Mouse (Mus musculus) cerebellum, adult 2 months (tissue): ENCODE measurements around the gene Tm9sf1. TPM values are rescaled to one million over a fixed set of nuclear protein-coding genes. Genes with fewer than 3 reads are reported as not detected.

Experiments
- DNase-seq, 2 experiments: peaks; one replicate each; pipeline ENCODE4 v3.0.0; 2021
- H3K27ac ChIP-seq: fragments of 200-500 bp; 2 replicates; pipeline ENCODE4 v1.5.1; 2012; ENCODE audit warnings: low read length, control low read depth, inconsistent platforms; ENCODE audit not compliant: insufficient read depth
- H3K27me3 ChIP-seq: fragments of 200-500 bp; 2 replicates; pipeline ENCODE4 v1.6.1; 2012; ENCODE audit warnings: inconsistent platforms, mild to moderate bottlenecking, low read length, moderate library complexity; ENCODE audit not compliant: control insufficient read depth, insufficient read depth
- H3K4me1 ChIP-seq: fragments of 200-500 bp; 2 replicates; pipeline ENCODE4 v1.6.1; 2011; ENCODE audit warnings: low read length; ENCODE audit not compliant: control insufficient read depth, insufficient read depth
- H3K4me3 ChIP-seq: fragments of 200-500 bp; replicated peaks from 2 replicates; pipeline ENCODE3; 2011; ENCODE audit warnings: mild to moderate bottlenecking, low read depth, low read length, control low read depth; ENCODE audit not compliant: insufficient read depth
- CTCF ChIP-seq: fragments of 200-500 bp; IDR thresholded peaks from 2 replicates; pipeline ENCODE4 v1.5.1; 2011; ENCODE audit warnings: low read depth, mild to moderate bottlenecking, control low read depth, low read length, moderate library complexity, borderline replicate concordance; ENCODE audit not compliant: insufficient read depth
- POLR2A ChIP-seq: fragments of 200-500 bp; IDR thresholded peaks from 2 replicates; pipeline ENCODE4 v1.6.1; 2011; ENCODE audit warnings: low read length, control low read depth, borderline replicate concordance; ENCODE audit not compliant: insufficient read depth
- WGBS: fragments of 180-500 bp; shearing (Covaris S2); methylation state at CpG from one replicate; pipeline ENCODE4 v1.1.7; 2018; 5-methylcytosine and 5-hydroxymethylcytosine counted together
- polyA plus RNA-seq: library from polyadenylated mRNA; depleted of rRNA; stranded (reverse); fragments of >200 nt; gene quantifications from 2 replicates; pipeline ENCODE4 v1.2.3, GENCODE M21; 2012

Gene Tm9sf1
- polyA plus RNA-seq, 1 experiment: 35.3 TPM

GRCm38 (mm10) chr14:55671833-55672740, 28.5 kb upstream of the Tm9sf1 start, which contains the start of the genes Gmpr2 and Nedd8:
TSS of gene Gmpr2 (plus strand) at chr14:55671941.
TSS of gene Nedd8 (minus strand) at chr14:55672124.
- Histone ChIP-seq H3K4me1 (no peaks in the 10 kb centered on the region; the same call in 1 of the 2 replicates), H3K27ac (peak within 1 kb of the TSS; percentile 89), H3K27me3 (no peaks in the 10 kb centered on the region), H3K4me3 (peak within 1 kb of the TSS; percentile 93)
- TF ChIP-seq POLR2A (peak; percentile 77), CTCF (no peak)
- under 1% methylated on average over 38 of the region's 38 CpGs for WGBS
- peak; percentile 94 to 95 for DNase-seq

- DNase-seq: no peak
- no peak for TF ChIP-seq POLR2A
- no peak for TF ChIP-seq CTCF
- no peaks in the 10 kb centered on the region for H3K27me3 ChIP-seq
- under 1% methylated on average over 12 of the region's 12 CpGs for WGBS
- peak overlapping the region; percentile 89 for H3K27ac ChIP-seq
- peak overlapping the region; percentile 93 for H3K4me3 ChIP-seq
- no peaks in the 10 kb centered on the region; the same call in 1 of the 2 replicates for H3K4me1 ChIP-seq
Observed at GRCm38 (mm10) chr14:55671486-55671832, 27.9 kb upstream of the Tm9sf1 start.

DNA sequence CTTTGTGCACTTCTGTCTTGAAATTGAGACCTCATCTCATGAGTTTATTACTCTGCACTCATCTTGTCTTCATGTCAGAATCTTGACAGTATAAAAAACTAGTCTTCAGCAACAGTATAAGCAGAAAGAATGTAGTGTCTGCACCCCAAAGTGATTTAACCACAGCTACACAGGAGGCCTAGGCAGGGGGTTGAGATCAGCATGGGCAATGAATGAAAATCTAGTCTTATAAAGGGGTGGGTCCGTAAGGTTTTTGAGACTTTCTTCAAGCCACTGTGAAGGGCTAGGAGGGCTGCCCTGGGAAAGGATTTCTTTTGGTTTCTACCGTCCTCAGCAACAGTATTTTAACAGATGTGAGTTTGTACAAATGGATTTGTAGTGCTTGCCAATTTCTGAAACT, 17.0 kb upstream of the Tm9sf1 start:
- Histone ChIP-seq H3K27me3 (no peaks in the 10 kb centered on the region), H3K4me3 (peak overlapping the region; percentile 73), H3K27ac (no peak overlapping the region), H3K4me1 (no peaks in the 10 kb centered on the region; the same call in 1 of the 2 replicates)
- WGBS: 47% methylated on average over 2 of the region's 2 CpGs
- no peak for DNase-seq
- no peak for TF ChIP-seq CTCF
- no peak for TF ChIP-seq POLR2A

DNA sequence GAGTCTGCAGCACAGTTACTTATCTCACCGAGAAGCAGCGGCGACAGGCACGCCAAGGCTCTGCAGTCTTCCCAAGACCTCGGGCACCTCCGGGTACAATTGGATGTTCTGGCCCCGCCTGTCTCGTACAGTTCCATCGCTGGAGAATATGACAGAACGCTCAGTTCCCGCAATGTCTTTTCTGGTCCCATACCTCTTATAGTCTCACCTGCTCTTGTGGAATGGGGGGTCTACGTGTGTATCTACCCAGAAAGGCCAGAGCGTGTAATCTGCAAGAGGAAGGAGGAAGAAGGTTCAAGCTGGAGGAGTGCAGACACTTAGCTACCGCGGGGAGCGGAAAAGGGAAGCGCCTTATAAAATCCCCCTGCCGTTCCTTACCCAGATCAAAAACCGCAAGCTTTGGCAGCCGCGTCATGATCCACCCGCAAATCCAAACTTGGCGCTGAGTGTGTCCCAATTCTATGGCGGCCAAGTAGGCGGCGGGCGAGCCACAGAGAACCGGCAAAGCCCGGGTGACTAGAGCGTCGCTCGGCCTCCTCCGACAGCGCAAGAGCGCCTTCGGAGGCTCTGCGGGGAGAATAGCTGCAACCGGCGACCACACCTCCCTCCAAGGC, 16.5 kb upstream of the Tm9sf1 start, which contains the start of gene Mdp1:
Gene Mdp1, minus strand, starts transcription at position 549 of the 614 bp plus-strand sequence.
- peak within 1 kb of the TSS; percentile 23; the same call in 1 of the 2 replicates for H3K27ac ChIP-seq
- WGBS: under 1% methylated on average over 39 of the region's 39 CpGs
- TF ChIP-seq CTCF (peak; percentile 57), POLR2A (peak; percentile 55; the same call in 1 of the 2 replicates)
- no peaks in the 10 kb centered on the region; the same call in 1 of the 2 replicates for H3K4me1 ChIP-seq
- H3K27me3 ChIP-seq: no peaks in the 10 kb centered on the region
- peak; percentile 81 to 83 for DNase-seq
- H3K4me3 ChIP-seq: peak within 1 kb of the TSS; percentile 73

DNA sequence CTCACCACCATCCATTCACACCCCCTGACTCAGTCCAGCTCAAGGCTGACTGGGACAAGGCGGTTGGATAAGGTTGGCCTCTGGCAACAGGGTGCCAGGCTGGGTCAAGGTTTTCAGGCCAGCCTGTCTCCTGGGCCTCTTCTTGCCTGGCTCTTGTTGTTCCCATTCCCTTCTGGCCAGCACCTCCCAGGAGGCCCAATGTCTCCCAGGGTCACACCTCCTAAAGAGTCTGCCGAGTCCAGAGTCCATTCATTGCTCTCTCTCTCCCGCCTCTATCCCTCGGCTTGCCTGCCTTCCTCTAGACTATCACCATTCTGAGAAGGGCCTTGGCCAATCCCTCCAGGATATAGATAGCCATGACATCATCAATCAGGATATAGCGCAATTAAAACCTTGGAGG, 14.4 kb upstream of the Tm9sf1 start:
- Histone ChIP-seq H3K27ac (no peak overlapping the region), H3K4me1 (no peaks in the 10 kb centered on the region), H3K27me3 (no peaks in the 10 kb centered on the region), H3K4me3 (no peak overlapping the region)
- WGBS: 93% methylated on average over 5 of the region's 5 CpGs
- TF ChIP-seq CTCF (no peak), POLR2A (no peak)
- DNase-seq: no peak

DNA sequence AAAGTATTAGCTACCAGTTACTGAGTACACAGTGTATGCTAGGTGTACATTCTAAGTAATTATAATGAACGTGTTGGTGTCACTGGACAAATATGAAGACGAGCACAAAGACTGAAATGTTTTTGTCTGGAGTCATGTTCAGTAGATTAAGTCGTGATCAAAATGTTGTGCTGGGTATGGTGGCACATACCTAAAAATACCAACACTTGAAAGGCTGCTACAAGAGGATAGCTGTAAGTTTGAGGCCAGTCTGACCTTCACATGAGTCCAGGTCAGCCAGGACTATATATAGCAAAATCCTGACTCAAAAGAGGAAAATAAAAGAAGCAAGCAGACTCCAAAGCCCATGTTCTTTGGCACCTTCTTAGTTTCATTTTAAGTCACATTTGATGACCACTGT, 13.3 kb upstream of the Tm9sf1 start:
- 82% methylated on average over 3 of the region's 3 CpGs for WGBS
- Histone ChIP-seq H3K4me3 (no peak overlapping the region), H3K27ac (no peak overlapping the region), H3K4me1 (no peaks in the 10 kb centered on the region), H3K27me3 (no peaks in the 10 kb centered on the region)
- TF ChIP-seq CTCF (no peak), POLR2A (no peak)
- DNase-seq: no peak

DNA sequence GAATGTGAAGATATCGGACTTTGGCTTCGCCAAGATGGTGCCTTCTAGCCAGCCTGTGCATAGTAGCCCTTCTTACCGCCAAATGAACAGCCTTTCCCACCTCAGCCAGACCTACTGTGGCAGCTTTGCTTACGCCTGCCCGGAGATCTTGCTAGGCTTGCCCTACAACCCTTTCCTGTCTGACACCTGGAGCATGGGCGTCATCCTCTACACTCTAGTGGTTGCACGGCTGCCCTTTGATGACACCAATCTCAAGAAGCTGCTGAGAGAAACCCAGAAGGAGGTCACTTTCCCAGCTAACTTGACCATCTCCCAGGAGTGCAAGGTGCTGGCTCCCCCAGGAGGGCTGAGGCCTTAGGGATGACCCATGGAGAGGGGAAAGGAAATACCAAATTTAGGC, 7.9 kb upstream of the Tm9sf1 start:
- no peaks in the 10 kb centered on the region for H3K4me1 ChIP-seq
- H3K4me3 ChIP-seq: no peak overlapping the region
- 95% methylated on average over 7 of the region's 7 CpGs for WGBS
- DNase-seq: no peak
- no peak overlapping the region for H3K27ac ChIP-seq
- H3K27me3 ChIP-seq: no peaks in the 10 kb centered on the region
- TF ChIP-seq POLR2A (no peak), CTCF (no peak)
